Mouse (Mus musculus): ENCODE results near the gene Slc13a3. TPM values are rescaled to one million over a fixed set of nuclear protein-coding genes. Genes with fewer than 3 reads are reported as not detected.

The Slc13a3 gene
- polyA plus RNA-seq, 3 experiments from 2014 or later, result not detected

DNA sequence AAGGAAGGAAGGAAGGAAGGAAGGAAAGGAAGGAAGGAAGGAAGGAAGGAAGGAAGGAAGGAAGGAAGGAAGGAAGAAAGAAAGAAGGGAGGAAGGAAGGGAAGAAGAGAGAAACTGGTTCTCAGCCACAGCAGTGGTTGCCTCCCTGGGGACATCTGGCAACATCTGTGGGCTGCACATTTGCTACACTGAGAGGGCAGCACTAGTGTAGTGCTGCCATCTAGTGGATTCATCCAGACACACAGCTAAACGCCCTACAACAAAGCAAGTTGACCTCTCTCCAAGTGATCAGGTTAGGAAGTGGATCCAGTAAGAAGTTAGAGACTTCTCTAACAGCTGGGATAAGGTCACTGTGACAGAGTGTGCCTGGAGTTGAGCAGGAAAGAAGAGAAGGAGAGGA, 112.2 kb downstream of the Slc13a3 start:
- ATAC-seq, result no peak

Other genes with a start within 250 kb of the Slc13a3 start
- gene Cdh22, start 238.4 kb downstream of the Slc13a3 start, polyA plus RNA-seq (2017; shearing (Covaris generic)), result not detected
- gene Slc35c2, start 185.4 kb downstream of the Slc13a3 start, polyA plus RNA-seq (2017; shearing (Covaris generic)), result 10 to 100 TPM; 36.4 to 44.9 (median 44.1) TPM
- gene Elmo2, start 146.8 kb downstream of the Slc13a3 start, polyA plus RNA-seq (2017; shearing (Covaris generic)), result 10 to 100 TPM; 36.8 to 43.5 (median 42.5) TPM
- not detected for gene Zfp663, start 104.5 kb downstream of the Slc13a3 start, polyA plus RNA-seq (2017; shearing (Covaris generic))
- gene Zfp334, start 85.0 kb downstream of the Slc13a3 start, polyA plus RNA-seq (2017; shearing (Covaris generic)), result not detected
- not detected for gene Ocstamp, start 72.8 kb downstream of the Slc13a3 start, polyA plus RNA-seq (2017; shearing (Covaris generic))
- 1 to 10 TPM; 3.5 to 5.0 (median 4.3) TPM for gene Trp53rka, start 20.1 kb upstream of the Slc13a3 start, polyA plus RNA-seq (2017; shearing (Covaris generic))
- gene Slc2a10, start 30.6 kb upstream of the Slc13a3 start, polyA plus RNA-seq (2017; shearing (Covaris generic)), result not detected
- gene Eya2, start 121.8 kb upstream of the Slc13a3 start, polyA plus RNA-seq (2017; shearing (Covaris generic)), result 10 to 100 TPM in 2 of 3 experiments, 1 to 10 TPM in 1; 4.5 to 17.0 (median 13.2) TPM